Mouse (Mus musculus) hindlimb bud, embryonic 11.5 days (tissue): ENCODE measurements around the gene H2afz.
"Not testable (repeated sequence)": the region's sequence is repeated elsewhere in the genome, so short reads cannot be mapped to it uniquely, and the experiment has no call there.

Source experiments
- DNase-seq: peaks from one replicate; pipeline ENCODE4 v3.0.0-alpha.2; 2012; ENCODE audit warnings: low read depth, low spot score; ENCODE audit errors: extremely low spot score

Gene H2afz

DNA sequence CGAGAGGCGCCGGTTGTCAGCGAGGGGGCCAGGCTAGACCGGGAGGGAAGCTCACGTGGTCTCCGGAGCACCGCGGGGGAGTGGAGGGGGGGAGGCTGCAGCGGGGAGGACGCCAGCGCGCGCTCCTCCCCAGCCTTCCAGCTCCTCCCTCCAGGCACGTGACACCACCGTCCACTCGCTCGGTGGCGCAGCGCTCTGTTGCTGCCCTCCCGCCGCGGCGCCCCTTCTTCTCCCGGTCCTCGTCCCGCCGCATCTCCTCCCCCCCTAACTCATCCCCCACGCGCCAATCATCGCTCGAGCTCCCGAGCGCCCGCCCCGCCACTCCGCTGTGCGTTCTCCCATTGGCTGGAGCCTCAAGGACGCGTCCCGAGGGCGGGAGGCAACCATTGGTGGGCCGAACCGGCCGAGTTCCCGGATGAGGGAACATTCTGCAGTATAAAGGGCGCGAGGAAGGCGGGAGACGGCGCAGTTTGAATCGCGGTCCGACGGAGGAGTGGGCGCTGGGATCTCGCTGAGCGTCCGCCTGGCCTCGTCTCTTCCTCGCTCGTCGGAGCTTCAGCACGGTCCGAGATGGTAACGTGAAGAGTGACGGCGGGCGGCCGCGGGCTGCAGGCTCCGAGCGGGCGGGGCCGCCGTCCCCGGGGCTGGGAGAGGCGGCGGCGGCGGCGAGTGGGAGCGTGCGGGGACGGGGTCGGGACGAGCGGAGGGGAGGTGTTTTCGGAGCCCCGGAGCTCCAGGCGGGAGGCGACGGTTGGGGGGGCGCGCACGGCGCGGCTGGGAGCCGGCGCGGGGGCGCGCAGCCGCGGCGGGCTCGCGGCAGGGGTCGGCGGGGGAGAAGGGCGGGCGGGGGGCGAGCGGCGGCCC lies at the start of gene H2afz:
H2afz (plus strand) TSS at position 364 of the 864 bp plus-strand sequence.
- DNase-seq, result peak; percentile 69

DNA sequence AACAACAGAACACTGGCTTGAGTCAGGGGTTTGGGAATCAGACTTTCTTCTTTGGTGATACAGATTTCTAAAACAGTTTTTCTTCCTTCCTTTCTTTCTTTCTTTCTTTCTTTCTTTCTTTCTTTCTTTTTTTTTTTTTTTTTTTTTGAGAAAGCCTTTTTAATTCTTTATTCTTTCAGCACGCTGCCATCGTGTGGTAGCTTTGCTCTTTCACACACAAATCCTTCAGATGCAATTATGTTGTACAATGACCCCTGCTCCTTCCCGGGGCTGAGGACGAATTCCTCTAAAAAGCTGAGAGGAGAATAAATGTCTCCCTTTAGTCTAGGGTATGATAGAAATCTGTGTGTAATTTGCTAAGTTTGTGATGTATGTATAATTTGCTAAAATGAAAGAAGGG lies 45.6 kb upstream of the H2afz start:
- no peak for DNase-seq

- no peak for DNase-seq
Measured at GRCm38 (mm10) chr3:137820688-137821467, 43.4 kb upstream of the H2afz start.

DNA sequence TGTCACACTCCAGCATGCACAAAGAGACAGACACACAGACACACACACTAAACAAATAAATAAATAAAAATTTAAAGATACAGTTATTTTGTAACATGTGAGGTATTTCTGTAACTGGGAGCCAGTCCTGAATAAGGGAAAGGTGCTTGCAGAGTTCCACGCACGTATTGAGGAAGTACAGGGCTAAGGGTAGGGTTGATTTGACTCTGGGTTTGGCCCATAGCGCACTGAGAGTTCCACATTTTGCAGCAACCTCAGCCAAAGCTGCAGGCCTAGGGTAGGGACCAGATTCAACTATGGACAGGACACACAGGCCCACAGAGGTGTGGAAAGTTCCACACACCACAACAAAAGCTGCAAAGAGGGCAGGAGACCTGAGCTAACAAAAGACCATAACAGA lies 41.0 kb upstream of the H2afz start:
- DNase-seq, result no peak

DNA sequence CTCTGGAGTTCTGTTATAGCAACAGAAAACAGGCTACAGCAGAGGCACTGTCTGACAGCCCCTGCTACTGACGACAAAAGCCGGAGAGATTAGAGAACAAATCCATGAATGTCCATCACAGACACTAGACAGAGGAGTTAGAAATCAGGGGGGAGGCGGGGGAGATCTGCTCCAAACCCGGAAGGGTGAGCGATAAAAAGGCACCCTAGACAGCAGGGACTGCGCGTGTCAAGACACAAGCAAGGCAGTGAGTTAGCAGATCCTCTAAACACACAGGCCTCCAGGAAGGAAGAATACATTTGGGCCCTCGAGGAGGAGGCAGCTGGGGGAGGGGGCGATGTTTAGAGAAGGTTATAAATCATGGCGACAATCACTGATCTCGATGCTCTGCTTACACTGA lies 36.6 kb upstream of the H2afz start:
- no peak for DNase-seq

- DNase-seq, result no peak
Measured at GRCm38 (mm10) chr3:137831156-137831555, 33.1 kb upstream of the H2afz start.

DNA sequence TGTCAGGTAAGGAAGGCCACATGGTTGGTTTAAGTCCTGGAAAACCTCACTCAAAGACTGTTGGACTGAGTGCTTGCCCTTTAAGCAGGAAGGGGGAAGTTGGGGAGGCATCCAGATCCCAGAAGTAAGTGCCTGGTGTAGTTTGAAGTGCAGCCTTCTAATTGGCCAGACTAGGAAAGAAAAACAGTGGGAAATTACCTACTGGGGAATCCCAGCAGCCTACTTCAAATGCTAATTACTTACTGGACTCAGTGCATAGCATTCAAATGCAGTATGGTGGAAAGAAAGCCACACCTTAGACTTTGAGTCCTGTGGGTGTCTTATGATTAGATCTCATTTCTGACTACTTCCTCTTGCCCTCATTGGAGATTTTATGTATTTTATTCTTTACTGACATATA lies 31.2 kb upstream of the H2afz start:
- no peak for DNase-seq

GRCm38 (mm10) chr3:137833698-137834097 lies 30.6 kb upstream of the H2afz start:
- no peak for DNase-seq

- no peak for DNase-seq
Measured at GRCm38 (mm10) chr3:137836543-137836942, 27.7 kb upstream of the H2afz start.

- no peak for DNase-seq
Measured at GRCm38 (mm10) chr3:137838160-137838559, 26.1 kb upstream of the H2afz start.

- DNase-seq, result no peak
Measured at GRCm38 (mm10) chr3:137842944-137843343, 21.3 kb upstream of the H2afz start.

DNA sequence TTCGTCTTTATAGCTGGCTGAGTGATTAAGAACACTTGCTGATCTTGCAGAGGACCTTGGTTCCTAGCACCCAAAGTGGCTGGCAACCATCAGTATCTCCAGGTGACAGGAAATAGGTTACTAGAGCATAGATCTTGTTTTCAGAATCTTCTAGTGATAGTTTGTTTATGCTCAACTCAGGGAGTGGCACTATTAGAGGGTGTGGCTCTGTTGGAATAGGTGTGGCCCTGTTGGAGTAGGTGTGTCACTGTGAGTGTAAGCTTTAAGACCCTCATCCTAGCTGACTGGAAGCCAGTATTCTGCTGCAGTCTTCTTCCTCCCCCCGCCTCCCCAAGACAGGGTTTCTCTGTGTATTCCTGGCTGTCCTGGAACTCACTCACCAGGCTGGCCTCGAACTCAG lies 20.0 kb upstream of the H2afz start:
- DNase-seq, result no peak

- DNase-seq, result no peak
Measured at GRCm38 (mm10) chr3:137846552-137846951, 17.7 kb upstream of the H2afz start.

DNA sequence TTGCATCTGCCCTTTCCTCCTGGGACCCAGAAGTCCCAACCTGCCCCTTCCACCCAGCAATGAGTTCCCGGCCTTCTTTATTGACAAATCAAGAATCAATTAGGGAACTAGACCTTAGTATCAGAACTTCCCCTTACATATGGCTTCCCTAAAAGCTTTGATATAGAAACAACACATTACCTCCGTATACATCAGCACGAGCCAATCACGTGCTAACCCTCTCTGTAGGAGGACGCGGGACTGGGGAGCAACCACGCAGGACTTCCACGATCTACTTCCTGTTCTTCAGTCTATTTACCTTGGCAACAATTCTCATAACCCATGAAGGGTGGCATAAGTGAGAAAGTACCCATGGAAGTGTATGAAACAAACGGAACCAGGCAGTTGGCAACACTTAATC lies 15.9 kb upstream of the H2afz start:
- DNase-seq, result no peak

- no peak for DNase-seq
Measured at GRCm38 (mm10) chr3:137849697-137850096, 14.6 kb upstream of the H2afz start.

DNA sequence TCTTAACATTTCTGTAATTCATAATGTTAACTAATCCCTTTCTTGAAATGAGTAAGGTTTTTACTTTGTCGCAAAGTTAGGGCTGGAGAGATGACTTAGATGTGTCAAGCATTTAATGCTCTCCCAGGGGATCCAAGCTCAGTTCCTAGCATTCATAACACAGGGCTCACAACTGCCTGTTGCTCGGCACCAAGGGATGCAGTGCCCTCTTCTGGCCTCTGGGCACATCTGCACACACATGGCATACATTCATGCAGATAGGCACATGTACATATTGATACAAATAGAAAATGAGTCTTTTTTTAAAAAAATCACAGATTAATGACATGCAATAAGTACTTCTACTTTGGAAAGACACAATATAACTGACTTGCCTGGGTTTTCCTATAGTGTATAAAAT lies 13.1 kb upstream of the H2afz start:
- no peak for DNase-seq

- DNase-seq, result not testable (repeated sequence)
Measured at GRCm38 (mm10) chr3:137853011-137853410, 11.3 kb upstream of the H2afz start.

DNA sequence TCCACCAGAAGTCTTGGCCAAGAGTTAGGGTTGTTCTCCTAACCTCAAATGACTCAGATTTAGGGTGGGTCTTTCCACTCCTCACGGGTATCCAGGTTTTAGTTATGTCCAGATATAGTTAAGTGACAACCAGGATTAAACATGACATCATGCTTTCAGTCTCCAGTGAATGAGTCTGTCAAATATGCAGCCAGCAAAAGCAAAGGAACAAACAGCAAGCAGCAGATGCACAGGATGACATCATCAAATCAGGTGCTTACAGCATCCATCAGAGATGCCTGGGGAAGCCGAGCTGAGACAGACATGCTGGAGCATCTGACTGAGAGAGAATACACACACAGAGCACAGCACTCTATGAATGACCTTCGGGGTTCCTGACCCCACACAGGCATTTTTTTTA lies 9.0 kb upstream of the H2afz start:
- DNase-seq, result no peak

DNA sequence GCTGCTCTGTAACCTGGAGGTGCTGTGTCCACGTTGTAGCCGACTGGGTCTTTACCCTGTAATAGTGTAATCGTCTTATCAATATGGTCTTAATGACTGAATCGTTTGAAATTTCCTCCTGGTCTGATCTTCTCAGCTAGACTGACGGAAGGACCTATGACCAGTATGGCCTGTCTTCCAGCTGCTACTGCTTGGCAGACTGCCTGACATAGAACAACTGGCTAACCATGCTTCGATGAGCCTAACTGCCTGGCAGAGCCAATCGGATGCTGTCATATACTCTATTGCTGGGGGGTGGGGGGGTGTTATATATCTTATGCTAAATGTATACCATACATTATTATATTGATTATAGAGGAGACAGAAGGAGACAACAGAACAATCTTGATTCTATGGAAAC lies 8.2 kb upstream of the H2afz start:
- no peak for DNase-seq

GRCm38 (mm10) chr3:137860394-137861170 lies 3.7 kb upstream of the H2afz start:
- DNase-seq, result no peak

- DNase-seq, result no peak
Measured at GRCm38 (mm10) chr3:137861436-137861835, 2.9 kb upstream of the H2afz start.
